Mouse (Mus musculus) limb, embryonic 13.5 days (tissue): ENCODE measurements around the gene Zc3h13. TPM values are rescaled to one million over a fixed set of nuclear protein-coding genes. Genes with fewer than 3 reads are reported as not detected.

Experiments used
- microRNA-seq: library from miRNA; unstranded; fragments of <30 nt; microRNA quantifications from one replicate; pipeline ENCODE4, GENCODE M21; 2016
- polyA plus RNA-seq: library from polyadenylated mRNA; unstranded; fragments of >200 nt; fragmentation: Nextera tagmentation; extraction: Ambion mirVana; gene quantifications from 2 replicates; pipeline ENCODE4 v1.2.1, GENCODE M21; 2015

The Zc3h13 gene
- polyA plus RNA-seq, 1 experiment from 2014 or later = 36.7 TPM

Small RNAs within 50 kb of the gene (microRNA-seq; reads per million reads assigned to microRNA genes)
- not detected for gene Gm44482

Other genes with a start within 250 kb of the Zc3h13 start
- not detected in 2 replicates for gene Lrrc63, start 153.5 kb upstream of the Zc3h13 start, polyA plus RNA-seq
- 24.8 and 26.4 TPM in 2 replicates for gene Lcp1, start 153.3 kb upstream of the Zc3h13 start, polyA plus RNA-seq
- gene Cpb2, start 42.1 kb upstream of the Zc3h13 start, polyA plus RNA-seq = 0.26 TPM in 1 of 2 replicates, not detected in the other
- 0.33 and 0.52 TPM in 2 replicates for gene Siah3, start 171.6 kb downstream of the Zc3h13 start, polyA plus RNA-seq